Mouse (Mus musculus) thymus, postnatal 4 days (tissue): ENCODE measurements around the gene Fcho2.
"Not testable (repeated sequence)": the region's sequence is repeated elsewhere in the genome, so short reads cannot be mapped to it uniquely, and the experiment has no call there.

Source experiments
- DNase-seq: peaks from one replicate; pipeline ENCODE4 v3.0.0; 2021

Fcho2 gene

DNA sequence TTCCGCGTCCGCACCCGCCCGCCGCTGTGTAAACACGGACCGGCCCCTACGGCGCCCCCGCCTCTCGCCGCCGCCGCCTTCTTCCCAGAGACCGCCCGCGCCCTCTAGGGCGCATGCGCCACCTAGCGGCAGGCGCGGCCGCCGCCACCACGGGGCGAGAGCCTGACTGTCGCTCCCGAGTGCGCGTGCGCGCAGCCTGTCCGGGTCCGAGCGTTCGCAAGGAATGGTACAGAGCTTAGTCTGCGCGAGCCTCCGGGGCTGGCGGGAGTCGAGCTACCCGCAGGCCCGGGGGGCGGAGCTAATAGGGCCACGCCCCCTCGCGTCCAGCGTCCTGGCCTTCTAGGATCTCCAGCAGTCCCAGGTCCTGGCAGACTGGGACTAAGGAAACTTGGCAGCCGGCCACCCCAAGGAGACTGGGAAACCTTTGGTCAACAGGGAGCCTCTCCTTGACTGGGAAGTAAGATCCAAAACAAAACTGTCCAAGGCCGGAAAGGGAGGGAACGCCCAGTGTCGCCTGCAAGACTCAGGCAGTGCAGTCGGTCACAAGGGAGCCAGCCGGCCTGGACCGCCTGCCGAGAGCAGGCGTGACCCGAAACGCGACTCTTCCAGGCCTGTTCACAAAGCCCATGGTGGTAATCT, at the start of gene Fcho2:
Gene Fcho2 (minus strand): TSS at position 303 of the 639 bp plus-strand sequence.
- peak; percentile 97 for DNase-seq

DNA sequence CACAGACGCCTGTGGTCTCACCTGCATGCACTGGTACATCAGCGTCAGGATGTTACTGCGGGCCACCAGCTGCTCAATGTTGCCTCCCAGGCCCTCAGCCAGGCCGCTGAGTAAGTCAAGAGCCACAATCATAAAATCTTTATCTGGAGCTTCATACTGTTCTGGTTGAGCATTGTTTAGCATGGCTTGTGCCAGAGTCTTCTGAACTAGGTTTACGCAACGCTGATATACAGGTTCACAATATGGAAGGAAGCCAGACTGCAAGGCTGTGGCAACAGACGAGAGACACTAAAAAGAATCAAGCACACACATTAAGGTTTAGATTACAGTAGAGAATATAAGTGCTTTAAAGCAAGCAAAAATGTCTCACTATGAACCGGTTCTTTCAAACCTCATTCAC, 40.0 kb upstream of the Fcho2 start:
- no peak for DNase-seq

DNA sequence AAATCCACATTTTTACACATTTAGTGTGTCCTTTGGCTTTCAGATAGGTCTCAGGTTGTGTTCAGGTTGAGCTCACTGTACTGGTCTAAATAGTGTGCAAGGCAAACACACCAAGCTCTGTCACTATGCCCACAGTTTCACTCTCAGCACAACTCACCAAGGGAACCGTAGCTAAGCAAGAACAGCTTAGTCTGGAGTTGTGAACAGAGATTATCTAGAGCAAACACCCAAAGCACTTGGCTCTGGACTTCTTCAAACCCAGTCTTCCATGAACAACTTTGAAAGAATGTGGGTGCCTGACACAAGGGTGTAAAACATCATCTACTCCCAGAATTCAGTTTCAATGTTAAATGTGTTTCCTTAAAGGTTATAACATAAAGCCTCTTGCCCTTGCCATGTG, 30.5 kb upstream of the Fcho2 start:
- DNase-seq = no peak

DNA sequence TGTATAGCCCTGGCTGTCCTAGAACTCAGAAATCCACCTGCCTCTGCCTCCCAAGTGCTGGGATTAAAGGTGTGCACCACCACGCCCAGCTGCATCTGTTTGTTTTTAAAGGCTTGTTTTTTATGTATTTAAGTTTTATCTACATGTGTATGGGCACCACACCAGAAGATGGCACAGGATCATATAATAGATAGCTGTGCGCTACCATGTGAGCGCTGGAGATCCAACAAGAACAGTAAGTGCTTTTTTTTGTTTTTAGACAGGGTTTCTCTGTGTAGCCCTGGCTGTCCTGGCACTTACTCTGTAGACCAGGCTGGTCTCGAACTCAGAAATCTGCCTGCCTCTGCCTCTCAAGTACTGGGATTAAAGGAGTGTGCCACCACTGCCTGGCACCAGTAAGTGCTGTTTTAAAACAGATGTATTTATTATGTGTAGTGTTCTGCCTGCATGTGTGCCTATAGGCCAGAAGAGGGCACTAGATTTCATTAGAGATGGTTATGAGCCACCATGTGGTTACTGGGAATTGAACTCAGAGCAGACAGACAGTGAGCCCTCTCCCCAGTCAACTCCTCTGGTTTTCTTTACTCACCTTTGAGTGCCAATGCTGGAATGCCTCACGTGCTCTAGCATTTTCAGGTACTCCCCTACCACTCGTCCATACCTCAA, 21.3 kb upstream of the Fcho2 start:
- DNase-seq = no peak

DNA sequence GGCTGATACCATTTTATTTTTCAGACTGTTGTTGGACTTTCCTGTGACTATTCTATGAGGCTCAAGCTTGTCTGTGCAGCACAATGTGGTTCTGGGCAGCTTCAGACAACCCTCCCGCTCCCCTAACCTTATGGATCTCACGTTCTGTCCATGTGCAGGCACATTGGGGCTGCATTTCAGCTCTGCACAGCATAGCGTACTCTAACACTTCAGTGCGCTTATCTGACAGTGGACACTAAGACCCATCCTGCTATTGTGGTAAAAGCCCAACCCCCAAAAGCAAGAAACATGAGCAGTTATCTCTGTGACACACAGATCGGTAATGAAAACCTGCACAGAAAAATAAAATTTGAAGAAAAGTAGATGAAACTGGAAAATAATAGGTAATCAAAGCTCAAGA, 20.5 kb upstream of the Fcho2 start:
- no peak for DNase-seq

DNA sequence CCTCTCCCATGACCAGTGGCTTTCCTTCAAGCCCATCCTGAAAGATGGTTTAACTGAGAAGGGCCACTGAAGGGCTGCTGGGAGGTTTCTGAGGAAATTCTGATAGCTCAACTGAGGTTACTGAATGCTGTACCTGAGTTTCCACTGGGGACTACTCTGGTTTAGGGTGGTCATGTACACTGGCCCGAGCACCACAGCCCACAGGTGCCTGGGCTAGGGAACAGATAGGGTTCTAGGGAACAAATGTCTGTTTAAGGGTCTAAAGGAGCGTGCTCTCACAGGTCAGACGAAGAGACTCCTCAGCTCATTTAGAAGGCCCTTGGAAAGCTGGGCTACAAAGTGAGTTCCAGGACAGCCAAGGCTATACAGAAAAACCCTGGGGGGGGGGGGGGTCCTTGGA, 19.5 kb upstream of the Fcho2 start:
- DNase-seq = no peak

DNA sequence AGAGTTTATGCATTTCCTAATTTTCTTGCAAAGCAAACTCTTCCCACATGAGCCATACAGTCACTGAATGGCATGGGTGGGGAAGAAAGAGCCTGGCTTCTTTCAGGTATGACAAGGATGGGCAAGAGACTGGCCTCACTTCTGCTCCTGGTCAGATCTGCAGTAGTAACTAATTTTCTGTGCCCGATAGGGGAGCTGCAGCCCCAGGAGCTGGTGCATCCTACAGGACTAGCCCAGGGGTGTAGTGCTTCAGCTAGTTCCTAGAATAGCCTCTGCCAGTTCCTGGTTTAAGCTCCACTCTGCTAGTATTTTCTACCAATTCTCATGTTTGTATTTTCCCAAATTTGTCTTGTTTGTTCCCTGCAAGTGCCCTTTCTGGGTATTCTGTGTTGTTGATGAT, 18.9 kb upstream of the Fcho2 start:
- no peak for DNase-seq

DNA sequence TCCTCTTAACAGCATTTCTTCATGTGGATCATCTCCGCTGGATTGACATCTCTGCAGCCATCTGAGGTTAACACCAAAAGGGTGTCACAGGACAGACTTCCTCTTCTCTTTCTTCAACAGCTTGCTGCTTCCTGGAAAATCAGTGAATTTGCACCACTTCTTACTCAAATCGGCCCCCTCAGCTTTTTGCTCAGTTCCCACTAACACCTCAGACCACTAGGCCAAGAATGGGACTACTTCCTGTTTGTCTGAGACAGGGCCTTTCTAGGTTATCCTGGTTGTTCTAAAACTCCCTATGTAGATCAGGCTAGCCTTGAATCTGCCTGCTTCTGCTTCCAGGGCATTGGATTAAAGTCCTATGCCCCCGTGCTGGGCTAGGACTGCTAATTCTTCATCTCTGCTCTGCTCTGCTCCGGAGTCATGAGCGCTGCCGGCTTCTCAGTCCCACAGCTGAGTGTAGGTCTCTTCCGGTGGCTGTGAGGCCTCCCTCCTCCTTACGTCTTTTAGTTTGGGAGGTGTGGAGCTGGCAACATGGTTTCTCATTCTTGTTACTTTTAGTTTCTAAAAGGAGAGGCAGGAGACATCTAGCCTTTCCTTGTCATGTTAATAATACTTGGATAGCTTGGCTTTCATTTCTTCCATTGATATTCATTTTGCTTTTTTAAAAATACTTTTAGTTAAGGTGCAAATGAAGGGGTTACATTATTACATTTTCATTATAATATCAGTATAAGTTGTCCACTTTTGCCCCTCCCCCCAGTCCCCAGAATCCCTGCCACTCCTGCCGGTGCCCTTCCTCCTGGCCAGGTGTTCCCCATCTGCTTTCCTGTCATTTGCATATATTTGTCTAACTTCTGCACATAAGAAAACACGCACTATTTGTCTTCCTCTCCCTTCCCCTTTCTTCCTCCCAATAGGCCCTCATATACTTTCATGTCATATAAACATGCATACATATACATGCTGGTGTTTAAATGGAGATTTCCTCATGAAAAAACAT, 17.5 kb upstream of the Fcho2 start:
- DNase-seq = peak; percentile 30

DNA sequence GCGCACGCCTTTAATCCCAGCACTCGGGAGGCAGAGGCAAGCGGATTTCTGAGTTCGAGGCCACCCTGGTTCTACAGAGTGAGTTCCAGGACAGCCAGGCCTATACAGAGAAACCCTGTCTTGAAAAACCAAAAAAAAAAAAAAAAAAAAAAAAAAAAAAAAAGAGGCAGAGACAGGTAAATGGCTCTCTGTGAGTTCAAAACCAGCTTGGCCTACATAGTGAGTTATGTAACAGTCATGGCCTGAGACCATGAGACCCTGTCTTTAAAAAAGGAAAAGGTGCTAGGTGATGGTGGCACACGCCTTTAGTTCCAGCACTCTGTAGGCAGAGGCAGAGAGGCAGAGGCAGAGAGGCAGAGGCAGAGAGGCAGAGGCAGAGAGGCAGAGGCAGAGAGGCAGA, 13.8 kb upstream of the Fcho2 start:
- not testable (repeated sequence) for DNase-seq

DNA sequence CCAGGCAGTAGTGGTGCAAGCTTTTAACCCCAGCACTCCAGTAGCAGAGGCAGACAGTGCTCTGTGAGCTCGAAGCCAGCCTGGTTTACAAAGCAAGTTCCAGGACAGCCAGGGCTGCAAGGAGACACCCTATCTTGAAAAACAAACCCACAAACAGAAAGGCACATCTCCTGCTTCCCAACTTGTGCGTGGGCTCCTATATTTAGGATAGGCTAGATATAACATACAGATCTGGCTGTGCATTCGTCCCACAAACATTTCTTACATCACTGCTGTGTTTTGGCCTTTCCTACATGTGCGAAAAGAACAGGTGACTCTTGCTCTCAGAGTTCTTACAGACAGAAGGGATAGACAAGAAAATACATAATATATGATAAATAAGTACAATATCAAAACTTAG, 10.3 kb upstream of the Fcho2 start:
- no peak for DNase-seq

DNA sequence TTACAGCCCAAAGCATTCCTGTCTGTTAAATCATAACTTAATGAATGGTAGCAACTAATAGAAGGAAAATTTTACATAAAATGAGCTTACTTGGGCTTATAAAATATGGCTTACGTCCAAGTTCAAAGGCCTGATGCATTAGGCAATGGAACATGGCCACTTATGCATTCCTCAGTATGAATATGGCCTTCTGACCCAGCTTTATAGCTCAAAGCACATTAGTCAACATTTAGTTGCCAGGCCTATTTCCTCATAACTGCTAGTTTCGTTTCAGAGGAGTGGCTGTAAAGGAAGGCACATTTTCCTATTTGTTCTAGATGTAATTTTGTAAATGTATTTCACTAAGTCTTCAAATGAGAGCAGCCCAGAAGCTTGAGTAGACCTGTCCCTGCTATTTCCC, 3.8 kb upstream of the Fcho2 start:
- DNase-seq = no peak

DNA sequence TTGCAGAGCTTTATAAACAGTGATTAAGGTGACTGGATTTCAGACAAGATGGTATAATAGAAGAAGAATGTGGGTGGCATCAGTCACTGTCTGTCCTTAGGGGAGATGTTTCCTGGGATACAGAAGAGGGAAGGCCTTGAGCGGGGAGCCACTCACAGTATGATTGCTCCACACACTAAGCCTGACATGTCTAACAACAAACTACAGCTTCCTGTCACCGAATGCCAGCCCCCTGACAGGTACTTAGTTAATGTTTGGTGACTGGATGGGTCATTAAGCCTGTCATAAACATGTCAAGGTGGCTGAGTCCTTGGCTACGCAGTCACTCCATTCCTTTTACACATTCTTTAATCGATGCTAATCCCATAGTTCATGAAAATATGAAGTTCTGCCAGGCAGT, 3.0 kb upstream of the Fcho2 start:
- DNase-seq = no peak

DNA sequence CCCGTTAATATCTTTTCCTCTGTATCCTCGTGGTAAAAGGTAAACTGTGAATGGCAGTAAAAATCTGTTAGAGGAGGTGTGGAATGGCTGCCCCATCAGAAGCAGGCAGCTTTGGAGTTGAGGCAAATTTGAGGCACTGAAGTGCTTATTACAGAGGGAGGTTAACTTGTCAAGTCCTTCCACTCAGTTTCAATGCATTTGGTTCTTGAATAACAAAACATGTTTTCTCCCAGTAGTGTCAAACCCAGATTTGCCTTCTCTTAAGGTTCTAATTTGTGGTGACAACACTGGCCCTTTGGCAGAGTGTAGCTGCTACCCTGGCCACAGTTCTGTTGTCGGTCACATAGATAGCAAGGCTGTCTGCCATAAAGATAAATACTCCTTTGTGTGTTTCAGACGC, 2.5 kb upstream of the Fcho2 start:
- no peak for DNase-seq

DNA sequence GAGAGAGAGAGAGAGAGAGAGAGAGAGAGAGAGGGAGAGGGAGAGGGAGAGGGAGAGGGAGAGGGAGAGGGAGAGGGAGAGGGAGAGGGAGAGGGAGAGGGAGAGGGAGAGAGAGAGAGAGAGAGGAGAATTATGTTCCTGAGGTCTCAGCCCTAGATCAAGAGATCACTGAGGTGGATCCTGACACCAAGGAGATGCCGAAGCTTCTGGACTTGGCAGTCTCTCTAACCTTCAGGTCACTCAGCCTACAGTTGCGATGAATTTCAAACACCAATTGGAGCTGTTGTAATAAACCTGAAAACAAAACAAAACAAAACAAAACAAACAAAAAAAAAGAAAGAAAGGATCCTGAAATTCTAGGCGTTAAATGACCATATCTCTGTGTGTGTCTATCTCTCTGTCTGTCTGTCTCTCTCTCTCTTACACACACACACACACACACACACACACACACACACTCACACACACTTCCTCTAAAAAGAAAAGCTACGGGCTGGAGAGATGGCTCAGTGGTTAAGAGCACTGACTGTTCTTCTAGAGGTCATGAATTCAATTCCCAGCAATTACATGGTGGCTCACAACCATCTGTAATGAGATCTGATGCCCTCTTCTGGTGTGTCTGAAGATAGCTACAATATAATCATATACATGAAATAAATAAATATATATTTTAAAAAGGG, 1.9 kb upstream of the Fcho2 start:
- DNase-seq = not testable (repeated sequence)

DNA sequence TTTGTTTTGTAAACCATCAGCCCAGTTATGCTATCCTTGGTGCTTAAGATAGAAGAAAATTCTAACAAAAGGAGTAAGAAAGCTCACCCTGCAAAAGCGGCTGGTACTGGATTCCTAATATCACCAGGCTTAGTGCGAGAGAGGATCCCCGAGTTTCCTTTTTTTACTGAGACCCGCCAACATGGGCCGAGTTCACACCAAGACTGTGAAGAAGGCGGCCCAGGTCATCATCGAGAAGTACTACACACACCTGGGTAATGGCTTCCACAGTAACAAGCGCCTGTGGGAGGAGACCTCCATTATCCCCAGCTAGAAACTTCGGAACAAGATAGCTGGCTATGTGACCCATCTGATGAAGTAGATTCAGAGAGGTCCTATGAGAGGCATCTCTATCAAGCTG, 1.3 kb upstream of the Fcho2 start:
- no peak for DNase-seq

DNA sequence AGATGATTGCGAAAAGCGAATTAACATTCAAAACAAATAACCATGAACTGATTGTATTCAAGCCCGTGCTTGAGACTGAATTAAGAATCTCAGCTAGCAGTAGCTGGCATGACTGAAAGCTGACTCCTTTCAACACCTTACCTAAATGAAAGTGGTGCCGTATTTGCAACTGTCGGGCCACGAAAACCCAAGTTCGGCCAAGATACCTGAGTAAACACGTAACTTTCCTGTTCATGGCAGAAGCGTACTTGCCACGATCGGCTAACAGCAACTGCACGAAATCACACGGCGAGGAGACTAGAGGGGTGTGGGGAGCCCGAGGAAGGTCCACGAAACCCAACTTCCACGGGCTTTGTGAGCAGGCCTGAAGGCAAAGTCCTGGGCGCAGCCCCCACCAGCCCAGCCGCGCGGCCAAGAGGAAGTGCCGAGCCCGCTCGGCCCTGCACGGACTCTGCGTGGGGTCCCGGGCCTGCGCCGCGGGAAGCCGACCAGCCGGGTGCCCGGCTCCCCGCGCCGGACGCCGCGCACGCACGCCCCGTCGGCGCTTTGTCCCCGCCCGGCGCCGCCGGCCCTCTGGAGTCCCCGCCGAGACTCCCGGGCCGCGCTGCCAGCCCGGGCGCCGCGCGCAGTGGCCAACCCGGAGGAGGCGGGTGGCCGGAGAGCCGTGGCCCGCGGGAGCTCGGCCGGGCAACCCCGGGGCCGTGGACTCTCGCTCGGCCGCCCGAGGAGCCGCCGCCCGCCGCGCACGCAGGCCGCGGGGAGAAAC, 791 bp downstream of the Fcho2 start:
- peak; percentile 68 for DNase-seq

DNA sequence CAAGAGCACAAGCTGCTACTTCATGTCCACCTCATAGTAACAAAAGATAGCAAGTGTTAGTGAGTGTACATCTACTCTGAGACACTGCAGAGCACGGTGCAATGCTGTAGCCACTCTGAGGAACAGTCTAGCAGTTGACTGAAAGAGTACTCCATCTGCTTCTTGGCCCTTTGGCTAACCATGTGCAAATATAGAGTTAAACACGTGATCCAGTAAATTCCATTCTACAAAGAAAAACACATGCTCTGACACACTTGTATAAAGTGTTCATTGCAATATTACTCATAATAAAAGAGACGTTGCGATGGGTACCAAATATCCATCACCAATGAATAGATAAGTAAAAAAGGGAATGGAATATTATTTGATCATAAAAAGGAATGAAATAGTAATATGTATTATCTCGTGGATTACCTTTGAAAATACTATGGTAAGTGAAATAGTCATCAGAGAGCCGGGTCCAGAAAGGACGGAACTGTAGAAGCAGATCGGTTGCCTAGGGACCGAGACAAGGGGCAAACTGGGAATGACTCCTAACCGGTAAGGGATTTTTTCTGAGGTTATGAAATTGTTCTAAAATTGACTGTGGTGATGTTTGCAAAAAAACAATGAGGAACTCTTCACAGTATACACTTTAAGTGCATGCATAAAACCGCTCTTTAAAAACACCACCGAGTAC, 1.5 kb downstream of the Fcho2 start:
- no peak for DNase-seq

DNA sequence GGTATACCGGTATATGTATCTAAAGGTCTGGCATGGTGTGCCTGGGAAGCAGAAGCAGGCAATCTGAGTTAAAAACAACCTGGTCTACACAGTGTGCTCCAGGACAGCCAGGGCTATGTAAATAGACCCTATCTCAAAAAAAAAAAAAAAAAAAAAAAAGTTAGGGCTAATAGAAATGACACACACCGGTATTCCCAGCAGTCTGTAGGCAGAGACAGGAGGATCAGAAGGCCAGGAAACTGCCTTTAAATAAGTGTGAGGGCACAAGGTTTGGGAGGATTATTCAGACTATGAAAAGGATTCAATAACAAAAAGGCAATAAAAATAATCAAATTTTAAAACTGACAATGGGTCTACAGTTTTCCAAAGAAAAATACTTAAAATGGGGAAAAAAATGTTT, 2.1 kb downstream of the Fcho2 start:
- DNase-seq = no peak

DNA sequence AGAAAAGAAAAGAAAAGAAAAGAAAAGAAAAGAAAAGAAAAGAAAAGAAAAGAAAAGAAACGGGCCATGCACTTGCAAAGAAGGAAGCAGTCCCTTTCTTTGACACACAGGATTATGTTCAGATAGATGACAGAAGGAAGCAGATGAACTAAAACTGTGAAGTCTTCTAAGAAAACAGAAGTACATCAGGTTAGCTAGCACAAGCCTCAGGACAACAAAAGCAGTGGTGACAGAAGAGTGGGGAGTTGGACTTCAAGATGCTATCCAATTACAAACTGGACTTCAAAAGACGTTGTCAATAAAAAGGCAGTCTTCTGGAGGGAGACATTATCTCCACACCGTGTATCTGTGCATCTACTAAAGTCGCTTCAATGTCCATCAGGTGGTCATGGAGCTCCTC, 3.0 kb downstream of the Fcho2 start:
- no peak for DNase-seq

DNA sequence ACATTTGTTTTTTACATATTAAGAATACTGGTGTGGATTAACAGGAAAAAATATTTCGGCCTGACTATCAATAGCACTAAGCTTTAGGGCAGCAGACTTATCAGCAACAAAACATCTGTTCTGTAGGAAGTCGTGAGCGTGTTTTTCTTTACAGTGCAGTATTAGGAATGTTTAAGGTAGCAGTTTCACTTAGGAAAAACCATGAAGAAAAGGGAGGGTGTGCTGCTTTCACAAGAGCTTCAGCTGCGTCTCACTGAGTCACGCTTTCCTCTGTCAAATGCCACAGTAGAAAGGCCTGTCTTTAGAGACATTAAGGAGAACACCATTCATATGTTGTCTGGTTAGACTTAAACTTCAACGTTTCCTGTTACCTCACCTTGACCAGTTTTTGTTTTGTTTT, 5.1 kb downstream of the Fcho2 start:
- no peak for DNase-seq

DNA sequence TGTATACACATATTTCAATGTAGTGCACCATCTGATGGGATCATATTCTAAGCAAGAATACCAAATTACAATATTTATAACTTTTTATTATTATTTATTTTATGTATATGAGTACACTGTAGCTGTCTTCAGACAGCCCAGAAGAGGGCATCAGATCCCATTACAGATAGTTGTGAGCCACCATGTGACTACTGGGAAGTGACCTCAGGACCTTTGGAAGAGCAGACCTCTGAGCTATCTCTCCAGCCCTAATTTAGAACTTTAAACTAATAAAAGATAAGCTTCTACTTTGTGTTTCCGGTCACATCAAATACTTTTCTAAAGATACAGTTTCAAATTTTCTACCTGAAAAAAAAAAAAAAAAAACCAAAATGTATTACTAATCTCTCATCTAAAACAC, 6.2 kb downstream of the Fcho2 start:
- DNase-seq = no peak

DNA sequence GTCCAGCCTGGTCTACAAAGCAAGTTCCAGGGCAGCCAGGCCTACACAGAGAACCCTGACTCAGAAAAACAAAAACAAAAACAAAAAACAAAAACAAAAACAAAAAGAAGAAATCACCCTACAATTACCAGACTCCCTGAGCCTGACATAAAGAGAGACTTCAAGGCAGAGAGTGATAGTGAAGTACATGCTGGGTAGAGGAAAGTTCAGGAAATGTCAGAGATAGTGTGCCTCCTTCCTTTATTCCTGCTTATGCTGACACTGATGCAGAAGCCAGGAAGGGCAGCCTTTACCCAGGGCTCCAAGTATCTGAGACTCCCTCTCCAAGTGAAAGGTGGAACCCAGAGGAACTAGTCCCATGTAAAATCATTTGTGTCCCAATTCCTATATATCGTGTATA, 10.8 kb downstream of the Fcho2 start:
- DNase-seq = no peak
